Mouse (Mus musculus): ENCODE measurements around the gene Usp21. TPM values are rescaled to one million over a fixed set of nuclear protein-coding genes. Genes with fewer than 3 reads are reported as not detected.

Gene Usp21
- polyA plus RNA-seq, 1 experiment, result not detected

DNA sequence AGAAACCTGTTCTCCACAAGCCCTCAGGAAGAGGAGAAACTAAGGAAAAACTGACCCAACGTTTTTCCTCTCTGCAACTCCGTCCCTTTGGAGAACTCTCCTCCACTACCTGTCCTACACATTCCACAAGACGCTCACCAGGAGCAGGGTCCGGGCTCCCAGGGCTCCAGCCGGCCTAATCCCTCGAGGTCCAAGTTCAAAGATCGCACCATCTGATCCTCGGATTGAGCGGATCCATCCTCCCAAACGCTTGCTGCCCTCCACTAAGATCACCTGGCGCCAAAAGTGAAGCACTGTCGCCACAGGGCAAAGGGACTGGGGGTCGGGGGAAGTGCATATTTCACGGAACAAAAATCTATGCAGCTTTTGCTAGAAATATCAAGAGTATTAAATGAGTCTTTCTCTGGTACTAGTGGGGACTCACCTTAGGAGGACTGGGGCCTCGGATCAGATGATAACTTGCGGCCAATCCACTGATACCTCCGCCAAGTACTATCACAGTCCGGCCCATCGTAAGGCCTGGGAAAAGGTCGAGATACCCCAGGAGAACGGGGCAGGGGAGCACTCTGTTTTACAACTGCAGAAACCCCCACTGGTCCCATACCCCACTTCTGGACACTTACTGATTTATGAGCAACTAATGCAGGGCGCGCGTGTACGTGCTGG is 7.4 kb downstream of the Usp21 start:
- WGBS, result 2% methylated on average over 25 of the region's 25 CpGs
- TF ChIP-seq CTCF (IDR thresholded peaks at IDR 0.05; ENCODE audit: insufficient read depth, low read depth, low read length) (no peak), POLR2A (IDR thresholded peaks at IDR 0.05; ENCODE audit: insufficient read depth, low read depth, low read length) (no peak)
- Histone ChIP-seq H3K4me1 (ENCODE audit: control insufficient read depth, insufficient read depth, low read length) (peaks cover 22% of the 10 kb centered on the region), H3K27ac (ENCODE audit: insufficient read depth, low read depth, low read length) (no peak overlapping the region), H3K4me3 (ENCODE audit: insufficient read depth, low read depth, low read length) (peak overlapping the region; percentile 82)

DNA sequence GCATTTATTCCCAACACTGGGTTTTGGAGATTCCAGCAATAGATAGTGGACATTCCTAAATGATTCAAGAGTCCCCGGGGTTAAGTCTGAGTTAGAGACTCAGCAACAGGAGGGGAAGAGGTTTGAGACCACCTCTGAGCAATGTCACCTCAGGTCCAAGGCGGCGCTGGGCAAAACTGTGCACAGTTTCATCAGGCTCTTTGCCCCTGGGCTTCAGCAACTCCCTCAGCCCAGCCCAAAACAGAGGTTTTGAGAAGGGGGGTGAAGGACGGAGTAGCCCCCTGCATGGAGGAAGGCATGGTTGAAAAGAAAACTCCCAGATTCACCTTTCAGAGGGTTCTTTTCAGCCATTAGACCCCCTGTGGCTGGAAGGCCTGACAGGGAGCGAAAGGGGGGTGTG is 8.1 kb downstream of the Usp21 start:
- Histone ChIP-seq H3K4me3 (ENCODE audit: insufficient read depth, low read depth, low read length) (no peak overlapping the region), H3K27ac (ENCODE audit: insufficient read depth, low read depth, low read length) (no peak overlapping the region), H3K4me1 (ENCODE audit: control insufficient read depth, insufficient read depth, low read length) (peaks cover 17% of the 10 kb centered on the region)
- TF ChIP-seq POLR2A (IDR thresholded peaks at IDR 0.05; ENCODE audit: insufficient read depth, low read depth, low read length) (no peak), CTCF (IDR thresholded peaks at IDR 0.05; ENCODE audit: insufficient read depth, low read depth, low read length) (no peak)
- WGBS, result 60% methylated on average over 5 of the region's 5 CpGs

DNA sequence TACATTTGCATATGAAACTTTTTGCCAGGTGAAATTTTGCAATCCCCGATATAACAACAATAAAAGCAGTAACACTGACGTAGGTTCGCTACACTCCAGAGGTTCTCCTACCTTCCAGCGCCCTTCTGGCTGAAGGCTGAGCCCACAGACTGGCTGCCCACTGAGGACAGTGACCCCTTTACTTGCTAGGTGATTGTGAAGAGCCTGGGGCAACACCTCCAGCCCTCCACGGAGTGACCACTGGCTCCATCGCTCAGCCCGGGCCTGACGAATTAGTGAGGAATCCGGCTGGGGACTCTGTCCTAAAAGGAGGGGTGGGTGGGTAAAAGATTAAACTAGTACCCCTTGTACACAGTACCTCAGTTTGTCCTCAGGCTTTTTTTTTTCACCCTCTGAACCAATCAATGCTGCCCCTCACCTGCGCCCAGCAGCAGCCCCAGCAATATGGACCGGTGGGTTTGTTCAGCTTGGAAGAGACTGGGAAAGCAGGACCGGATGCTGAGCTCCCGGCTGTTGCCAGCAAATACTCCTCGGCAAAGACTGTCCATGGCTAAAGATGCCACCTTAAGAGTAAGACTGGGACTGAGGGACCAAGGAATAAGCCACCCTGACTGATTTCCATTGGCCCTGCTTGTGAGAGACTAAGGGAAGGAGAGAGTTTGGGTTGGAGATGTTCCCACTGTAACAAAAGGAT is 8.6 kb downstream of the Usp21 start:
- Histone ChIP-seq H3K4me1 (ENCODE audit: control insufficient read depth, insufficient read depth, low read length) (peaks cover 13% of the 10 kb centered on the region), H3K27ac (ENCODE audit: insufficient read depth, low read depth, low read length) (no peak overlapping the region), H3K4me3 (ENCODE audit: insufficient read depth, low read depth, low read length) (no peak overlapping the region)
- no peak for TF ChIP-seq CTCF (IDR thresholded peaks at IDR 0.05; ENCODE audit: insufficient read depth, low read depth, low read length)
- TF ChIP-seq POLR2A (IDR thresholded peaks at IDR 0.05; ENCODE audit: insufficient read depth, low read depth, low read length), result no peak
- 87% methylated on average over 14 of the region's 14 CpGs for WGBS

DNA sequence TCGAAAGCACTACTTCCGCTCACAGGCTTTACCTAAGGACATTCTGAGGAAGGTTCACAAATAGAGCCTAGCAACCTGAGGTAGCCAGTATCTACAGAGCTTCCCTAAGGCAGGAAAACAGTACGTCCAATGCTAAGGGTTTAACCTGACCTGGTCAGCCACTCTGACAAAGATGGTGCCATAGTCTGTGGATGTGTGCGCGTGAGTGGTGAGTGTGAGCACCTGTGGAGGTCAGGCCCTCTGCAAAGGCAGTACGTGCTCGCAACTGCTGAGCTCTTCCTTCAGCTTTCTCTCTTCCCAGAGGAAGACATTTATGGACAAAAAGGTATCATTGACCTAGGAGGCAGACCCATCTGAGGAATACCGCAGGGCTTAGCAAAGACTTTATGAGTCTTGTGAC is 9.4 kb downstream of the Usp21 start:
- TF ChIP-seq POLR2A (IDR thresholded peaks at IDR 0.05; ENCODE audit: insufficient read depth, low read depth, low read length) (no peak), CTCF (IDR thresholded peaks at IDR 0.05; ENCODE audit: insufficient read depth, low read depth, low read length) (no peak)
- 97% methylated on average over 8 of the region's 8 CpGs for WGBS
- Histone ChIP-seq H3K4me3 (ENCODE audit: insufficient read depth, low read depth, low read length) (no peak overlapping the region), H3K4me1 (ENCODE audit: control insufficient read depth, insufficient read depth, low read length) (peaks cover 13% of the 10 kb centered on the region), H3K27ac (ENCODE audit: insufficient read depth, low read depth, low read length) (no peak overlapping the region)

DNA sequence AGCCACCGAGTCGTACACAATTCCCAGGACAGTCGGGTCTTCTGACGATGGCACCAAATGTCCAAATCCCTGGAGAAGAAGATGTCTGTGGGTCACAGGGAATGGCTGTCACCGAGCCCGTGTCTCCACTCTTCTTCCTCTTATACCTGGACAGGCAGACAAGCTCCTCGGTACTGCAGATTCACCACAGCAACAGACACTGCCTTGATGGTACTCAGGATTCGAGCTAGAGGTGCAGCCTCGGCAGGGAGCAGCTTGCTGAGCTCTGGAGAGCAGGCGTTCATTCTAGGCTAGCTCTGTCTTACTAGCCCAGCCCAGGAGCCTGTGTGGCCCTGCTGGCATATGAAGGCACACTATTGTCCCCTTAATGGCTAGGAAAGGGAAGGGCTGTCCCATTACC is 10.1 kb downstream of the Usp21 start:
- TF ChIP-seq POLR2A (IDR thresholded peaks at IDR 0.05; ENCODE audit: insufficient read depth, low read depth, low read length), result no peak
- TF ChIP-seq CTCF (IDR thresholded peaks at IDR 0.05; ENCODE audit: insufficient read depth, low read depth, low read length), result no peak
- Histone ChIP-seq H3K4me3 (ENCODE audit: insufficient read depth, low read depth, low read length) (no peak overlapping the region), H3K27ac (ENCODE audit: insufficient read depth, low read depth, low read length) (no peak overlapping the region), H3K4me1 (ENCODE audit: control insufficient read depth, insufficient read depth, low read length) (peaks cover 13% of the 10 kb centered on the region)
- 89% methylated on average over 10 of the region's 10 CpGs for WGBS

DNA sequence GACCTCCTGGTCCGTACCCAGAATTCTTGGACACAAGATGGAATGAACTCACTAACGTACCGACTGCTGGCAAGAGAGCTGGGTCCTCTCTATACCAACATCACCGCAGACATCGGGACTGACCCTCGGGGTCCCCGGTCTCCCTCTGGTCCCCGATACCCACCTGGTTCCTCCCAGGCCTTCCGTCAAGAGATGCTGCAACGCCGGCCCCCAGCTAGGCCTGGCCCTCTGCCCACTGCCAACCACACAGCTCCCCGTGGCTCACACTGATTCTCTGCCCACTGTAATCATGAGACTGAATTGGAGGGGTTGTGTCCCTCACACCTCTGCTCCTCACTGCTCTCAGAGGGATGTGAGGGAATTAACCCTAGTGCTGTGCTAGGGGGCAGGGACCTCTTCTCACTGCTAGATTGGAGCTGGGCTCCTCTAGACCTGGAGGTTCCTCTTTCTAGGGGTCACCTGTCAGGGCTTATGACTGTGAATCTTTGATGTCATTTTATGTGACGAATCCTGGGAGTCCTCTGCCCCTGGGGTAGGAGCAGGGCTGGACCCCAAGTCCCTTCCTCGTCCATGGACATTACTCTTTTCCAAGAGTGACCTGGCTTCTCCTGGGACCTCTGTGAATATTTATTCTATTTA is 11.6 kb downstream of the Usp21 start:
- H3K27ac ChIP-seq (ENCODE audit: insufficient read depth, low read depth, low read length), result no peak overlapping the region
- WGBS, result 85% methylated on average over 14 of the region's 14 CpGs
- H3K4me1 ChIP-seq (ENCODE audit: control insufficient read depth, insufficient read depth, low read length), result peaks cover 11% of the 10 kb centered on the region
- TF ChIP-seq POLR2A (IDR thresholded peaks at IDR 0.05; ENCODE audit: insufficient read depth, low read depth, low read length) (no peak), CTCF (IDR thresholded peaks at IDR 0.05; ENCODE audit: insufficient read depth, low read depth, low read length) (no peak)
- no peak overlapping the region for H3K4me3 ChIP-seq (ENCODE audit: insufficient read depth, low read depth, low read length)

DNA sequence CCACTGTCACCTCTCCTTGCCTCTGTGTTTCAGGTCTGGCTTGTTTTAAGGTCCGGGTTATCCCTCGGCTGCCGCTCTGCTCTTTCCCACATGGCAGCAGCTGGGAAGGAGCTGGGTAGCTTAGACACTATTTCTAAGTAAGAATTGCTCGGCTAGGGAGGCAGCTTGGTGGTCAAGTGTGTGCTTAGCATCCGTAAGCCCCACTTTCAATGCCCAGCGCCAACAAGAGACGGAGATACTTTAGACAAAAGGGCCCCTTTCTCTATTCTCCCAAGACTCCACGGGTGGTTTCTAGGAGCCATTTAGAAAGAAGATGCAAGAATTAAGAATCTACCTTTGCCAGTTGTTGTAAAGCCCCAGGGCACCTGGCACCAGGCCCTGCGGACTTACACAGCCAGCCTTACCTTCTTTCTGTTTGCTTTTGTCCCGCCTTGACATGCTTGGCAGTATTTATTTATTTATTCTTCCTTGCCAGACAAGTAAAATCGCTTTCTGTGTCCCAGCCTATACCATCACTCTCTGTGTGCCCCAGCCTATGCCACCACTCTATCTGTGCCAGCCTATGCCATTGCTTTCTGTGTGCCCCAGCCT is 12.6 kb downstream of the Usp21 start:
- no peak for TF ChIP-seq CTCF (IDR thresholded peaks at IDR 0.05; ENCODE audit: insufficient read depth, low read depth, low read length)
- TF ChIP-seq POLR2A (IDR thresholded peaks at IDR 0.05; ENCODE audit: insufficient read depth, low read depth, low read length), result no peak
- peaks cover 9% of the 10 kb centered on the region for H3K4me1 ChIP-seq (ENCODE audit: control insufficient read depth, insufficient read depth, low read length)
- H3K4me3 ChIP-seq (ENCODE audit: insufficient read depth, low read depth, low read length), result no peak overlapping the region
- H3K27ac ChIP-seq (ENCODE audit: insufficient read depth, low read depth, low read length), result no peak overlapping the region
- WGBS, result 68% methylated on average over 11 of the region's 11 CpGs

DNA sequence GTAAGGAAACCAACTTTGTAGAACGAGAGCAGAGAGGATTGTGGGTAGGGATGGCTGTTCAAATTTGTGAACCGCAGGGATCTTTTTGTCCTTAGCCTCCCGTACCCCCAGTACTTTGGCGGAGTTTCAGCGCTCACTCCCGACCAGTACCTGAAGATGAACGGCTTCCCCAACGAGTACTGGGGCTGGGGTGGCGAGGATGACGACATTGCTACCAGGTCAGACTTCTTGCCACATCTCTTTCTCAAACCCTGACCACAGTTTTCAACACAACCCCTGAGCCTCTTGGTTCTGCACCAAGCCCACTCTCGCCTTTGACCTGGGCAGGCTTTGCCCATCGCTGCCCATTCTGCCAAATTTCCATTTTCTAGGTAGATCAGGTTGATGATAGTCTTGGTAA is 13.6 kb downstream of the Usp21 start:
- TF ChIP-seq POLR2A (IDR thresholded peaks at IDR 0.05; ENCODE audit: insufficient read depth, low read depth, low read length) (no peak), CTCF (IDR thresholded peaks at IDR 0.05; ENCODE audit: insufficient read depth, low read depth, low read length) (no peak)
- Histone ChIP-seq H3K27ac (ENCODE audit: insufficient read depth, low read depth, low read length) (no peak overlapping the region), H3K4me3 (ENCODE audit: insufficient read depth, low read depth, low read length) (no peak overlapping the region), H3K4me1 (ENCODE audit: control insufficient read depth, insufficient read depth, low read length) (peaks cover 8% of the 10 kb centered on the region)
- 90% methylated on average over 12 of the region's 12 CpGs for WGBS

DNA sequence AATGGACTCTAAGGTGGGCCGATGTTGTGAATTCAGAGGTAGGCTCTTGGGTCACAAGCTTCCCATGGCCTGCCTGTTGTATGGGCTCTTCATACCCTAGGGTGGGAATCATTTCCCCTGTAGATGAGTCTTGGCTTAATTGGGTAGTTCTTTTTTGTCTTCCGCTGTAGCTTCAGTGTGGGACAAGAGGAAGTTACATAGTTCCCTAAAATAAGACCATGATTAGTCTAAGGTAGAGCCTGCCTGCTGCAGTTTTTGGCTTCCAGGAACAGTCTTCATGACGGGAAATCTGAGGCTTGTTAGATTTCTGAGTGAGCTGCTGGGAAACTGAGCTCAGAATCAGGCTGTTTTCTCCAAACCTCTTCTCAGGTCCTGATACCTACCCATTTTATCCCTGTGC is 15.7 kb downstream of the Usp21 start:
- 83% methylated on average over 3 of the region's 3 CpGs for WGBS
- no peak for TF ChIP-seq CTCF (IDR thresholded peaks at IDR 0.05; ENCODE audit: insufficient read depth, low read depth, low read length)
- no peak for TF ChIP-seq POLR2A (IDR thresholded peaks at IDR 0.05; ENCODE audit: insufficient read depth, low read depth, low read length)
- Histone ChIP-seq H3K4me1 (ENCODE audit: control insufficient read depth, insufficient read depth, low read length) (peaks cover 8% of the 10 kb centered on the region), H3K4me3 (ENCODE audit: insufficient read depth, low read depth, low read length) (no peak overlapping the region), H3K27ac (ENCODE audit: insufficient read depth, low read depth, low read length) (no peak overlapping the region)

Measured in olfactory bulb, adult 2 months (tissue).